Mouse (Mus musculus): ENCODE results near the gene Cpvl.

- TF ChIP-seq CTCF (IDR thresholded peaks at IDR 0.05) = no peak
- no peak for TF ChIP-seq POLR2A (IDR thresholded peaks at IDR 0.05; ENCODE audit: insufficient read depth, low read depth, low read length)
- TF ChIP-seq EP300 (IDR thresholded peaks at IDR 0.05; ENCODE audit: insufficient read depth, low read depth, low read length) = no peak
These were observed 13.9 kb upstream of the Cpvl start for GRCm38 (mm10) chr6:53992386-53992785.
